Mouse (Mus musculus) ZHBTc4 (cell line): ENCODE measurements at regions not wholly inside any gene's neighbourhood (a gene's known extent, or its start where the extent isn't known, plus 50 kb on each side); places are given as distances from the start of the nearest gene placed in this dataset.

Source experiments
- DNase-seq: peaks from one replicate; pipeline ENCODE4 v3.0.0-alpha.2; 2011; ENCODE audit warnings: low read depth, low spot score

GRCm38 (mm10) chr1:151119566-151119965, 62.8 kb upstream of the Gm47985 start:
- no peak for DNase-seq

GRCm38 (mm10) chr1:151121686-151122085, 60.7 kb upstream of the Gm47985 start:
- no peak for DNase-seq

GRCm38 (mm10) chr1:151123964-151124363, 58.4 kb upstream of the Gm47985 start:
- DNase-seq, result no peak

- no peak for DNase-seq
Observed at GRCm38 (mm10) chr1:151125028-151125659, 57.2 kb upstream of the Gm47985 start.

- no peak for DNase-seq
Observed at GRCm38 (mm10) chr1:151125764-151126485, 56.4 kb upstream of the Gm47985 start.

GRCm38 (mm10) chr1:151126756-151127155, 55.6 kb upstream of the Gm47985 start:
- DNase-seq, result no peak

GRCm38 (mm10) chr1:151128005-151128404, 54.3 kb upstream of the Gm47985 start:
- no peak for DNase-seq

GRCm38 (mm10) chr1:151128955-151129354, 53.4 kb upstream of the Gm47985 start:
- no peak for DNase-seq

GRCm38 (mm10) chr1:151130036-151130435, 52.3 kb upstream of the Gm47985 start:
- DNase-seq, result no peak

- no peak for DNase-seq
Observed at GRCm38 (mm10) chr1:151130845-151131626, 51.3 kb upstream of the Gm47985 start.

GRCm38 (mm10) chr1:151131627-151132284, 50.6 kb upstream of the Gm47985 start:
- DNase-seq, result no peak
